Mouse (Mus musculus): ENCODE measurements around the gene Hmgcs1. TPM values are rescaled to one million over a fixed set of nuclear protein-coding genes. Genes with fewer than 3 reads are reported as not detected.

Hmgcs1 gene
- polyA plus RNA-seq, 1 experiment from 2014 or later: 403 TPM

- Histone ChIP-seq H3K36me3 (ENCODE audit: control insufficient read depth, insufficient read depth, low read length) (peaks cover 21% of the 10 kb centered on the region), H3K9me3 (ENCODE audit: control insufficient read depth, low read length) (no peaks in the 10 kb centered on the region), H3K4me1 (replicated peaks; ENCODE audit: control insufficient read depth, insufficient read depth, low read length) (no peaks in the 10 kb centered on the region), H3K4me2 (ENCODE audit: low read depth, low read length, severe bottlenecking) (no peak overlapping the region), H3K4me3 (ENCODE audit: low read depth, low read length) (no peak overlapping the region), H3K27ac (ENCODE audit: low read depth, low read length) (no peak overlapping the region), H3K27me3 (ENCODE audit: control insufficient read depth, insufficient read depth, low read length) (no peaks in the 10 kb centered on the region), H3K9ac (ENCODE audit: low read length) (no peak overlapping the region)
- 92% methylated on average over 6 of the region's 6 CpGs for WGBS
- DNase-seq (ENCODE audit: low spot score) (no peak), ATAC-seq (replicated peaks; ENCODE audit: low FRiP score) (no peak)
Measured at GRCm38 (mm10) chr13:119707906-119708305, 17.7 kb downstream of the Hmgcs1 start.

GRCm38 (mm10) chr13:119708941-119709340 is 18.8 kb downstream of the Hmgcs1 start:
- no peak overlapping the region for H3K27ac ChIP-seq (ENCODE audit: low read depth, low read length)
- DNase-seq (ENCODE audit: low spot score) (no peak), ATAC-seq (replicated peaks; ENCODE audit: low FRiP score) (no peak)
- no peaks in the 10 kb centered on the region for H3K27me3 ChIP-seq (ENCODE audit: control insufficient read depth, insufficient read depth, low read length)
- 87% methylated on average over 5 of the region's 5 CpGs for WGBS
- H3K9ac ChIP-seq (ENCODE audit: low read length): no peak overlapping the region
- no peak overlapping the region for H3K4me3 ChIP-seq (ENCODE audit: low read depth, low read length)
- no peaks in the 10 kb centered on the region for H3K9me3 ChIP-seq (ENCODE audit: control insufficient read depth, low read length)
- H3K4me2 ChIP-seq (ENCODE audit: low read depth, low read length, severe bottlenecking): no peak overlapping the region
- peaks cover 17% of the 10 kb centered on the region; the same call in 1 of the 2 replicates for H3K36me3 ChIP-seq (ENCODE audit: control insufficient read depth, insufficient read depth, low read length)
- no peaks in the 10 kb centered on the region for H3K4me1 ChIP-seq (replicated peaks; ENCODE audit: control insufficient read depth, insufficient read depth, low read length)

- peaks cover 12% of the 10 kb centered on the region; the same call in 1 of the 2 replicates for H3K36me3 ChIP-seq (ENCODE audit: control insufficient read depth, insufficient read depth, low read length)
- no peak overlapping the region for H3K9ac ChIP-seq (ENCODE audit: low read length)
- H3K27ac ChIP-seq (ENCODE audit: low read depth, low read length): no peak overlapping the region
- ATAC-seq (replicated peaks; ENCODE audit: low FRiP score): peak; percentile 35; the same call in 1 of the 2 replicates
- no peaks in the 10 kb centered on the region for H3K4me1 ChIP-seq (replicated peaks; ENCODE audit: control insufficient read depth, insufficient read depth, low read length)
- WGBS: 93% methylated on average over 8 of the region's 8 CpGs
- DNase-seq (ENCODE audit: low spot score): no peak
- H3K4me2 ChIP-seq (ENCODE audit: low read depth, low read length, severe bottlenecking): no peak overlapping the region
- no peaks in the 10 kb centered on the region for H3K9me3 ChIP-seq (ENCODE audit: control insufficient read depth, low read length)
- no peak overlapping the region for H3K4me3 ChIP-seq (ENCODE audit: low read depth, low read length)
- no peaks in the 10 kb centered on the region for H3K27me3 ChIP-seq (ENCODE audit: control insufficient read depth, insufficient read depth, low read length)
Measured at GRCm38 (mm10) chr13:119709388-119710267, 19.4 kb downstream of the Hmgcs1 start.

- H3K4me2 ChIP-seq (ENCODE audit: low read depth, low read length, severe bottlenecking): no peak overlapping the region
- H3K4me3 ChIP-seq (ENCODE audit: low read depth, low read length): no peak overlapping the region
- 0 out of 2 replicates have a peak, but pooled peaks have one; percentile 6 for ATAC-seq (replicated peaks; ENCODE audit: low FRiP score)
- DNase-seq (ENCODE audit: low spot score): no peak
- no peak overlapping the region for H3K27ac ChIP-seq (ENCODE audit: low read depth, low read length)
- no peak overlapping the region for H3K9ac ChIP-seq (ENCODE audit: low read length)
- no peaks in the 10 kb centered on the region for H3K27me3 ChIP-seq (ENCODE audit: control insufficient read depth, insufficient read depth, low read length)
- no peaks in the 10 kb centered on the region for H3K4me1 ChIP-seq (replicated peaks; ENCODE audit: control insufficient read depth, insufficient read depth, low read length)
- H3K36me3 ChIP-seq (ENCODE audit: control insufficient read depth, insufficient read depth, low read length): peaks cover 9% of the 10 kb centered on the region; the same call in 1 of the 2 replicates
- WGBS: 87% methylated on average over 10 of the region's 10 CpGs
- no peaks in the 10 kb centered on the region for H3K9me3 ChIP-seq (ENCODE audit: control insufficient read depth, low read length)
Measured at GRCm38 (mm10) chr13:119710268-119710610, 20.1 kb downstream of the Hmgcs1 start.

- Histone ChIP-seq H3K4me3 (ENCODE audit: low read depth, low read length) (no peak overlapping the region), H3K9me3 (ENCODE audit: control insufficient read depth, low read length) (no peaks in the 10 kb centered on the region), H3K27ac (ENCODE audit: low read depth, low read length) (no peak overlapping the region), H3K27me3 (ENCODE audit: control insufficient read depth, insufficient read depth, low read length) (no peaks in the 10 kb centered on the region), H3K4me2 (ENCODE audit: low read depth, low read length, severe bottlenecking) (no peak overlapping the region), H3K4me1 (replicated peaks; ENCODE audit: control insufficient read depth, insufficient read depth, low read length) (no peaks in the 10 kb centered on the region), H3K36me3 (ENCODE audit: control insufficient read depth, insufficient read depth, low read length) (peaks cover 2% of the 10 kb centered on the region; the same call in 1 of the 2 replicates), H3K9ac (ENCODE audit: low read length) (no peak overlapping the region)
- 92% methylated on average over 11 of the region's 11 CpGs for WGBS
- no peak for DNase-seq (ENCODE audit: low spot score)
- no peak for ATAC-seq (replicated peaks; ENCODE audit: low FRiP score)
Measured at GRCm38 (mm10) chr13:119712463-119712862, 22.3 kb downstream of the Hmgcs1 start.

- no peak overlapping the region for H3K4me2 ChIP-seq (ENCODE audit: low read depth, low read length, severe bottlenecking)
- no peak for ATAC-seq (replicated peaks; ENCODE audit: low FRiP score)
- 75% methylated on average over 8 of the region's 8 CpGs for WGBS
- no peak for DNase-seq (ENCODE audit: low spot score)
- no peaks in the 10 kb centered on the region for H3K27me3 ChIP-seq (ENCODE audit: control insufficient read depth, insufficient read depth, low read length)
- H3K4me1 ChIP-seq (replicated peaks; ENCODE audit: control insufficient read depth, insufficient read depth, low read length): no peaks in the 10 kb centered on the region
- H3K4me3 ChIP-seq (ENCODE audit: low read depth, low read length): no peak overlapping the region
- H3K36me3 ChIP-seq (ENCODE audit: control insufficient read depth, insufficient read depth, low read length): peaks cover 2% of the 10 kb centered on the region; the same call in 1 of the 2 replicates
- H3K9me3 ChIP-seq (ENCODE audit: control insufficient read depth, low read length): no peaks in the 10 kb centered on the region
- no peak overlapping the region for H3K9ac ChIP-seq (ENCODE audit: low read length)
- H3K27ac ChIP-seq (ENCODE audit: low read depth, low read length): no peak overlapping the region
Measured at GRCm38 (mm10) chr13:119713107-119713787, 23.1 kb downstream of the Hmgcs1 start.

GRCm38 (mm10) chr13:119713821-119714220 is 23.6 kb downstream of the Hmgcs1 start:
- Histone ChIP-seq H3K4me2 (ENCODE audit: low read depth, low read length, severe bottlenecking) (no peak overlapping the region), H3K27ac (ENCODE audit: low read depth, low read length) (no peak overlapping the region), H3K27me3 (ENCODE audit: control insufficient read depth, insufficient read depth, low read length) (no peaks in the 10 kb centered on the region), H3K36me3 (ENCODE audit: control insufficient read depth, insufficient read depth, low read length) (peaks cover 1% of the 10 kb centered on the region; the same call in 1 of the 2 replicates), H3K4me1 (replicated peaks; ENCODE audit: control insufficient read depth, insufficient read depth, low read length) (no peaks in the 10 kb centered on the region), H3K9ac (ENCODE audit: low read length) (no peak overlapping the region), H3K4me3 (ENCODE audit: low read depth, low read length) (no peak overlapping the region), H3K9me3 (ENCODE audit: control insufficient read depth, low read length) (no peaks in the 10 kb centered on the region)
- ATAC-seq (replicated peaks; ENCODE audit: low FRiP score): no peak
- 83% methylated on average over 9 of the region's 9 CpGs for WGBS
- no peak for DNase-seq (ENCODE audit: low spot score)

- Histone ChIP-seq H3K9ac (ENCODE audit: low read length) (no peak overlapping the region), H3K27me3 (ENCODE audit: control insufficient read depth, insufficient read depth, low read length) (no peaks in the 10 kb centered on the region), H3K4me3 (ENCODE audit: low read depth, low read length) (no peak overlapping the region), H3K9me3 (ENCODE audit: control insufficient read depth, low read length) (no peaks in the 10 kb centered on the region), H3K4me2 (ENCODE audit: low read depth, low read length, severe bottlenecking) (no peak overlapping the region), H3K27ac (ENCODE audit: low read depth, low read length) (no peak overlapping the region), H3K36me3 (ENCODE audit: control insufficient read depth, insufficient read depth, low read length) (no peaks in the 10 kb centered on the region), H3K4me1 (replicated peaks; ENCODE audit: control insufficient read depth, insufficient read depth, low read length) (no peaks in the 10 kb centered on the region)
- ATAC-seq (replicated peaks; ENCODE audit: low FRiP score) (no peak), DNase-seq (ENCODE audit: low spot score) (no peak)
- WGBS: 82% methylated on average over 2 of the region's 2 CpGs
Measured at GRCm38 (mm10) chr13:119716105-119716504, 25.9 kb downstream of the Hmgcs1 start.
